Mouse (Mus musculus): ENCODE measurements at regions not wholly inside any gene's neighbourhood (a gene's known extent, or its start where the extent isn't known, plus 50 kb on each side); places are given as distances from the start of the nearest gene placed in this dataset.
"Not testable (repeated sequence)": the region's sequence is repeated elsewhere in the genome, so short reads cannot be mapped to it uniquely, and the experiment has no call there.

- DNase-seq (ENCODE audit: low spot score in 2 of 2): peak; percentile 40 to 69
These were observed 264.9 kb upstream of the Pum3 start for GRCm38 (mm10) chr19:27694478-27694877.

- DNase-seq (ENCODE audit: low spot score in 2 of 2): no peak
These were observed 264.1 kb upstream of the Pum3 start for GRCm38 (mm10) chr19:27693706-27694105.

- no peak for DNase-seq (ENCODE audit: low spot score in 2 of 2)
These were observed 263.3 kb upstream of the Pum3 start for GRCm38 (mm10) chr19:27692944-27693343.

- no peak for DNase-seq (ENCODE audit: low spot score in 2 of 2)
These were observed 253.8 kb upstream of the Pum3 start for GRCm38 (mm10) chr19:27683426-27683825.

- DNase-seq (ENCODE audit: low spot score in 2 of 2): no peak
These were observed 249.8 kb upstream of the Pum3 start for GRCm38 (mm10) chr19:27679427-27679826.

GRCm38 (mm10) chr19:27672679-27673190 lies 243.1 kb upstream of the Pum3 start:
- DNase-seq (ENCODE audit: low spot score in 2 of 2): no peak

GRCm38 (mm10) chr19:27663296-27663695 lies 233.7 kb upstream of the Pum3 start:
- DNase-seq (ENCODE audit: low spot score in 2 of 2): no peak

GRCm38 (mm10) chr19:27641001-27641400 lies 211.4 kb upstream of the Pum3 start:
- no peak for DNase-seq (ENCODE audit: low spot score in 2 of 2)

- DNase-seq (ENCODE audit: low spot score in 2 of 2): no peak
These were observed 203.5 kb upstream of the Pum3 start for GRCm38 (mm10) chr19:27633105-27633504.

GRCm38 (mm10) chr19:27627626-27628025 lies 198.0 kb upstream of the Pum3 start:
- no peak for DNase-seq (ENCODE audit: low spot score in 2 of 2)

- DNase-seq (ENCODE audit: low spot score in 2 of 2): no peak
These were observed 187.9 kb upstream of the Pum3 start for GRCm38 (mm10) chr19:27617522-27617921.

GRCm38 (mm10) chr19:27606933-27607332 lies 177.3 kb upstream of the Pum3 start:
- DNase-seq (ENCODE audit: low spot score in 2 of 2): no peak

GRCm38 (mm10) chr19:27603296-27603695 lies 173.7 kb upstream of the Pum3 start:
- DNase-seq (ENCODE audit: low spot score in 2 of 2): no peak

GRCm38 (mm10) chr19:27601551-27601950 lies 171.9 kb upstream of the Pum3 start:
- no peak for DNase-seq (ENCODE audit: low spot score in 2 of 2)

GRCm38 (mm10) chr19:27600386-27600785 lies 170.8 kb upstream of the Pum3 start:
- not testable (repeated sequence) for DNase-seq (ENCODE audit: low spot score in 2 of 2)

GRCm38 (mm10) chr19:27599639-27600308 lies 170.1 kb upstream of the Pum3 start:
- peak; percentile 31 to 54 for DNase-seq (ENCODE audit: low spot score in 2 of 2)

GRCm38 (mm10) chr19:27598350-27598749 lies 168.7 kb upstream of the Pum3 start:
- peak in 1 of 2 experiments; percentile 36 for DNase-seq (ENCODE audit: low spot score in 2 of 2)

- DNase-seq (ENCODE audit: low spot score in 2 of 2): no peak
These were observed 155.9 kb upstream of the Pum3 start for GRCm38 (mm10) chr19:27585566-27585965.

- DNase-seq (ENCODE audit: low spot score in 2 of 2): no peak
These were observed 152.5 kb upstream of the Pum3 start for GRCm38 (mm10) chr19:27582111-27582500.

- no peak for DNase-seq (ENCODE audit: low spot score in 2 of 2)
These were observed 151.9 kb upstream of the Pum3 start for GRCm38 (mm10) chr19:27581362-27582110.

GRCm38 (mm10) chr19:27576478-27576877 lies 146.9 kb upstream of the Pum3 start:
- DNase-seq (ENCODE audit: low spot score in 2 of 2): peak in 1 of 2 experiments; percentile 55

- no peak for DNase-seq (ENCODE audit: low spot score in 2 of 2)
These were observed 137.3 kb upstream of the Pum3 start for GRCm38 (mm10) chr19:27566929-27567328.

GRCm38 (mm10) chr19:27566060-27566459 lies 136.4 kb upstream of the Pum3 start:
- no peak for DNase-seq (ENCODE audit: low spot score in 2 of 2)

Measured in frontal cortex, postnatal 36 days (tissue).